Mouse (Mus musculus): Measurements from ENCODE around the gene Klk9.

Klk9 gene

GRCm38 (mm10) chr7:43791591-43791990, at the start of gene Klk9:
Gene Klk9, plus strand, starts transcription at chr7:43791891.
- DNase-seq (ENCODE audit: inconsistent ontology term): no peak

DNA sequence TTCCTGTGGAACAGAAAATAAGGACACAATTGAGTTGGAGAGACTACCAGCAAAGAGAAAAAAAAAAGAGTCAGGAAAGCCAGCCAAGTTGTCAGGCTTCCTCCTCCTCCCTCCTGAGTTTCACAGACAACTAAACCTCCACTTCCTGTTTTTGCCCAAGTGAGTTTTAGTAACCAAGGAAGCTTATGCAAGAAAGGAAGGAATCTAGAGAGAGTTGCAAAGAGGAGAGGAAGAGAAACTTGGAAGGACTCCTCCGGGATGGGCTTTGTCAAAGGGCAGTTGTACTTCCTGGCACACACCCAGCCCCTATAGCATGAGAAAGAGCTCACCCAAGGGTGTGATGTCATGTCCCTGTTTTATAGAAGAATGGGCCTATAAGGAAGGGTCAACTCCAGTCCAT, 43.9 kb upstream of the Klk9 start:
- DNase-seq (ENCODE audit: inconsistent ontology term): peak; percentile 1

- no peak for DNase-seq (ENCODE audit: inconsistent ontology term)
Observed at GRCm38 (mm10) chr7:43752806-43753205, 38.9 kb upstream of the Klk9 start.

- no peak for DNase-seq (ENCODE audit: inconsistent ontology term)
Observed at GRCm38 (mm10) chr7:43766484-43766883, 25.2 kb upstream of the Klk9 start.

GRCm38 (mm10) chr7:43768597-43768996, 23.1 kb upstream of the Klk9 start, which contains the start of gene Klk12:
Gene Klk12, plus strand, starts transcription at chr7:43768897.
- DNase-seq (ENCODE audit: inconsistent ontology term): no peak

GRCm38 (mm10) chr7:43769636-43770035, 22.1 kb upstream of the Klk9 start:
- no peak for DNase-seq (ENCODE audit: inconsistent ontology term)

GRCm38 (mm10) chr7:43770701-43771100, 21.0 kb upstream of the Klk9 start:
- no peak for DNase-seq (ENCODE audit: inconsistent ontology term)

GRCm38 (mm10) chr7:43771916-43772315, 19.8 kb upstream of the Klk9 start:
- DNase-seq (ENCODE audit: inconsistent ontology term): no peak

GRCm38 (mm10) chr7:43772901-43773300, 18.8 kb upstream of the Klk9 start:
- DNase-seq (ENCODE audit: inconsistent ontology term): no peak

DNA sequence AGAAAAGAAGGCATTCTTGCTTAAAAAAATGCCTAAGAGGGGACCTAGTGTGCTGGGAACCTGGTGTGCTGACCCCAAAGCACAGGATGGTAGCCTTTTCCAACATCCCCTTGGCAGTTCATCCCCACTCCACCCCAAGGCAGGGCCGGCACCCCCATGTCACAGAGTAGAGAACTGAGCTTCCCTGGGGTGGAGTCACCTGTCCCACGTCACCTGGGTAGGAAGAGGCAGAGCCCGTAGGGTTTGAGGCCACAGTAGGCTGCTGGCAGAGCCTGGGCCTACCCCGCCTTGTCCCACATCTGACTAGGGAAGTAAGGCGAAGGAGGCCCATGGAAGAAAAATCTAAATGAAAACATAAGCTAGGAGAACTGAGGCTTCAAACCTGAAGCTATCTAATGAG, 17.3 kb upstream of the Klk9 start, which contains the start of gene Klk11:
Gene Klk11, plus strand, starts transcription at position 241 of the 400 bp plus-strand sequence.
- no peak for DNase-seq (ENCODE audit: inconsistent ontology term)

DNA sequence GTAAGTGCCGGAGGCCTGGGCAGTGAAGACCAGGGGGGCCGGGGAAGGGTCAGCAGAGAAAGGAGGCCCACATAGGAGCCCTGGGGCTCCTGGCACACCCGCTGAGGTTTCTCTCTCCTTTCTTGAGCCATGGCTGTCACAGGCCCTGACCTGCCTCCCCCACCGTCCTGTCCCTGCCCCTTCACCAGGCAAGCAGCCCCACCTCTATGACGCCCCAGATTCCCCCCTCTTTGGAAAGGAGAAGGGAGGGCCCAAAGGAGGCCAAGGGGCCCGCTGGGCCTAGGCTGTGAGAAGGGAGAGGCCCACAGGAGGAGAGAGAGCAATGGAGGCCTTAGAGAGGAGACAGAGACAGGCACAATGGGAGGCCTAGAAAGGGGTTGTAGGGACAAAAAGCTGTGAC, 16.9 kb upstream of the Klk9 start:
- DNase-seq (ENCODE audit: inconsistent ontology term): no peak

GRCm38 (mm10) chr7:43775311-43776057, 16.2 kb upstream of the Klk9 start:
- DNase-seq (ENCODE audit: inconsistent ontology term): no peak

DNA sequence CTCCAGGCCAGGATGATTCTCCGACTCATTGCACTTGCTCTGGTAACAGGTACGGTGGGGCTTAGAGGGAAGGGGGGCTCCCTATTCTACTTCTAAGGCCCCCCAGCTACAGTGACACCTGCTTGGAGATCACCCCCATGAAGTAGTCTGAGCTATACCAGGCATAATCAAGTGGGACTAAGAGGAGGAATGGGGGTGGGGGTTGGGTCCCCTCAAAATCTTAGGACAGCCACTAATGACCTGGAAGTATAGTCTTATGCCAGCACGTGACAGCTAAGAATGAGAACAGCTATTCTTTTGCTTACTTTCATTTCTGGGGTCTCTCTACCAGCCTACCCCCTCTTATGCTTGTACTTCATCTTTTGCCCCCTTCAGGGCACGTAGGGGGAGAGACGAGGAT, 15.2 kb upstream of the Klk9 start:
- no peak for DNase-seq (ENCODE audit: inconsistent ontology term)

GRCm38 (mm10) chr7:43777423-43777822, 14.3 kb upstream of the Klk9 start:
- no peak for DNase-seq (ENCODE audit: inconsistent ontology term)

- no peak for DNase-seq (ENCODE audit: inconsistent ontology term)
Observed at GRCm38 (mm10) chr7:43778176-43778970, 13.3 kb upstream of the Klk9 start.

GRCm38 (mm10) chr7:43780241-43780640, 11.4 kb upstream of the Klk9 start:
- DNase-seq (ENCODE audit: inconsistent ontology term): no peak

- DNase-seq (ENCODE audit: inconsistent ontology term): peak; percentile 29
Observed at GRCm38 (mm10) chr7:43780746-43781145, 10.9 kb upstream of the Klk9 start, which contains the start of gene Klk10. Gene Klk10, plus strand, starts transcription at chr7:43781035.

DNA sequence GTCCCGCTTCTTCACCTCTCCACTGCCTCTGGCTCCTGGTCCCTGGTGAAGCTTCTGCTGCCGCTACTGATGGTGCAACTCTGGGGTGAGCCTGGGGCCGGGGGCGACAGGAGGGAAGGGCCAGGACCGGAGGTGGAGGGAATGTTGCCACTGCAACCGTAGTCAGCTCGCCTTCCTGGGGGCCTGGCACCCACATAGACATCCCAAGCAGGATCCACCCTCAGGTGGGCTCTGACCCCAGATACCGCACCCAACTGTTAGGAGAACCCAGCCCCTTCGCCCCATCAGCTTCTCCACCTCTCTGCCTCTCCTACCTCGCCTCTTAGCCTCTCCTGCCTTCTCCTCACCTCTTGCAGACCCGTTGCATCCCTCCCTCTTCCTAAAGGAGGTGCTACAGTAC, 10.2 kb upstream of the Klk9 start:
- no peak for DNase-seq (ENCODE audit: inconsistent ontology term)

DNA sequence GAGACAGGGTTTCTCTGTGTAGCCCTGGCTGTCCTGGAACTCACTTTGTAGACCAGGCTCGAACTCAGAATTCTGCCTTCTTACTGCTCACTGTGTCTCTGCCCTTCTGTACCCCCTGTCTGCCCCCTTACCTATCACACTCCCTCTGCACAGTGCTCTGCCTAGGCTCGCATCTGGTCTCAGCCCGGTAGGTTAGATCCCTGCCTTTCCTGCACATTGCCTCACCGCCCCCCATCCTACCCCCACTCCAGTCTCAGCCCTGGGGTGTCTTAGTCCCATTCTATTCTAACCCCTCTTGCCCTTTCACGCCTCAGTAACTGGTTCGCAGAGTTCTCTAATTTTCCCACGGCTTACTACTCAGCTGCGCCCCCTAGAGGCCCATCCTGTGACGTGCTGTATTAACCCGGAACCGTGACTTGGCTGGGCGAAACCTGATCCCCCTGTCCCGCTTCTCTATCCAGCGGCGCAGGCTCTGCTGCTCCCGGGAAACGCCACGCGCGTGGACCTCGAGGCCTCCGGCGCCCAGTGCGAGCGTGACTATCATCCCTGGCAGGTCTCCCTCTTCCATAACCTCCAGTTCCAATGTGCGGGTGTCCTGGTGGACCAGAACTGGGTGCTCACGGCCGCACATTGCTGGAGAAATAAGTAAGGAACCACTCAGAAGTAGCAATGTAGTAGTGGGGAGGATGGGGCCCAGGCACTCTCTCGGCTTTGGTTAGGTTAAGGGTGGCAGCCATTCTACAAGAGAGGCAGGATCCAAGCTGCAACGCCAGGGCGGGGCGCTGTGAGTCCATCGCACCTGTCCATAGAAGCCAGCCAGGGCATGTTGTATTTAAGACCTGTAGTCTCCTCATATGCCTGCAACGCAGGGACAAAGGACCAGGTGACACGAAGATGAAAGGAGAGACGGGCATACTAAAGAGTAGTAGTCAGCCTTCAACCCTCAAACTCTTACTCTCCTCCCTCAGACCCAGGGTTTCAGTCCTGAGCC, 9.1 kb upstream of the Klk9 start:
- peak; percentile 75 for DNase-seq (ENCODE audit: inconsistent ontology term)

- DNase-seq (ENCODE audit: inconsistent ontology term): peak; percentile 38
Observed at GRCm38 (mm10) chr7:43785286-43785685, 6.4 kb upstream of the Klk9 start.

DNA sequence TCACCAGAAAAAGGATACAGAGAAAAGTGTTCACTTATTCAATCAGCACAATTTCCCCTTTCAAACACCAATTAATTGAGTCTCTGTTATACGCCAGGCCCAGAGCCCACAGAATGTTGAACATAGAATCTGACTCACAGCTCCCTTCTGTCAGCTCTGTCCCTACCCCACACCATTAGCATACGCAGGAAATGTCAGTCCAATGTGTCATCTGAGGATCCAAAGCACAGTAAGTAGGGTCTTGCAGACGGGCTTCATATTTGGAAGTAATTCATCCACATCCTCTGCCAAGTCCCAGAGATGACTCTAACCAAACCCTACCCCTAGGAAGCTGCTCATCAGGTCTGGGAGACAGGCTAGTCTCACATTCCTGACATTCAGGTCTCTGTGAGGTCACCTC, 3.6 kb upstream of the Klk9 start:
- peak; percentile 94 for DNase-seq (ENCODE audit: inconsistent ontology term)

- no peak for DNase-seq (ENCODE audit: inconsistent ontology term)
Observed at GRCm38 (mm10) chr7:43789295-43789694, 2.4 kb upstream of the Klk9 start.
